Mouse (Mus musculus): ENCODE results near the gene Cc2d1a. TPM values are rescaled to one million over a fixed set of nuclear protein-coding genes. Genes with fewer than 3 reads are reported as not detected.

Cc2d1a gene
- polyA plus RNA-seq (2012; rRNA removed) = 44.9 and 47.9 TPM in 2 replicates

GRCm38 (mm10) chr8:84147769-84148530 is at the start of gene Cc2d1a, which contains the start of gene 4930432K21Rik:
Cc2d1a (minus strand) TSS chr8:84147936.
4930432K21Rik (plus strand) TSS chr8:84148025.
- no peak for TF ChIP-seq CTCF (IDR thresholded peaks at IDR 0.05; ENCODE audit: borderline replicate concordance, extremely low read depth, insufficient read depth, insufficient read length)
- TF ChIP-seq POLR2A (IDR thresholded peaks at IDR 0.05; ENCODE audit: borderline replicate concordance, extremely low read depth, insufficient read depth, insufficient read length, poor library complexity, severe bottlenecking) = peak; percentile 59; the same call in 1 of the 2 replicates

GRCm38 (mm10) chr8:84197141-84197921 is 49.6 kb upstream of the Cc2d1a start:
- DNase-seq (ENCODE audit: low read depth) = peak; percentile 96
- TF ChIP-seq POLR2A (IDR thresholded peaks at IDR 0.05; ENCODE audit: borderline replicate concordance, extremely low read depth, insufficient read depth, insufficient read length, poor library complexity, severe bottlenecking) (no peak), CTCF (IDR thresholded peaks at IDR 0.05; ENCODE audit: borderline replicate concordance, extremely low read depth, insufficient read depth, insufficient read length) (no peak)

More at GRCm38 (mm10) chr8:84147769-84148530, at the start of gene Cc2d1a, which contains the start of gene 4930432K21Rik:
- DNase-seq (ENCODE audit: low read depth) = peak; percentile 98

- no peak for TF ChIP-seq POLR2A (IDR thresholded peaks at IDR 0.05; ENCODE audit: borderline replicate concordance, extremely low read depth, insufficient read depth, insufficient read length, poor library complexity, severe bottlenecking)
- no peak for TF ChIP-seq CTCF (IDR thresholded peaks at IDR 0.05; ENCODE audit: borderline replicate concordance, extremely low read depth, insufficient read depth, insufficient read length)
- DNase-seq (ENCODE audit: low read depth) = no peak
Observed at GRCm38 (mm10) chr8:84194224-84194743, 46.5 kb upstream of the Cc2d1a start.

- no peak for TF ChIP-seq POLR2A (IDR thresholded peaks at IDR 0.05; ENCODE audit: borderline replicate concordance, extremely low read depth, insufficient read depth, insufficient read length, poor library complexity, severe bottlenecking)
- TF ChIP-seq CTCF (IDR thresholded peaks at IDR 0.05; ENCODE audit: borderline replicate concordance, extremely low read depth, insufficient read depth, insufficient read length) = peak; percentile 19; the same call in 1 of the 2 replicates
- DNase-seq (ENCODE audit: low read depth) = no peak
Observed at GRCm38 (mm10) chr8:84193566-84193965, 45.8 kb upstream of the Cc2d1a start.

GRCm38 (mm10) chr8:84193161-84193560 is 45.4 kb upstream of the Cc2d1a start:
- TF ChIP-seq CTCF (IDR thresholded peaks at IDR 0.05; ENCODE audit: borderline replicate concordance, extremely low read depth, insufficient read depth, insufficient read length) (no peak), POLR2A (IDR thresholded peaks at IDR 0.05; ENCODE audit: borderline replicate concordance, extremely low read depth, insufficient read depth, insufficient read length, poor library complexity, severe bottlenecking) (no peak)
- DNase-seq (ENCODE audit: low read depth) = no peak

GRCm38 (mm10) chr8:84192555-84192954 is 44.8 kb upstream of the Cc2d1a start:
- DNase-seq (ENCODE audit: low read depth) = peak; percentile 80
- TF ChIP-seq CTCF (IDR thresholded peaks at IDR 0.05; ENCODE audit: borderline replicate concordance, extremely low read depth, insufficient read depth, insufficient read length) (no peak), POLR2A (IDR thresholded peaks at IDR 0.05; ENCODE audit: borderline replicate concordance, extremely low read depth, insufficient read depth, insufficient read length, poor library complexity, severe bottlenecking) (no peak)

- DNase-seq (ENCODE audit: low read depth) = peak; percentile 50
- TF ChIP-seq POLR2A (IDR thresholded peaks at IDR 0.05; ENCODE audit: borderline replicate concordance, extremely low read depth, insufficient read depth, insufficient read length, poor library complexity, severe bottlenecking) (no peak), CTCF (IDR thresholded peaks at IDR 0.05; ENCODE audit: borderline replicate concordance, extremely low read depth, insufficient read depth, insufficient read length) (no peak)
Observed at GRCm38 (mm10) chr8:84192023-84192422, 44.3 kb upstream of the Cc2d1a start.

- TF ChIP-seq CTCF (IDR thresholded peaks at IDR 0.05; ENCODE audit: borderline replicate concordance, extremely low read depth, insufficient read depth, insufficient read length) (no peak), POLR2A (IDR thresholded peaks at IDR 0.05; ENCODE audit: borderline replicate concordance, extremely low read depth, insufficient read depth, insufficient read length, poor library complexity, severe bottlenecking) (no peak)
- no peak for DNase-seq (ENCODE audit: low read depth)
Observed at GRCm38 (mm10) chr8:84190191-84190867, 42.6 kb upstream of the Cc2d1a start.

- no peak for DNase-seq (ENCODE audit: low read depth)
- TF ChIP-seq POLR2A (IDR thresholded peaks at IDR 0.05; ENCODE audit: borderline replicate concordance, extremely low read depth, insufficient read depth, insufficient read length, poor library complexity, severe bottlenecking) (no peak), CTCF (IDR thresholded peaks at IDR 0.05; ENCODE audit: borderline replicate concordance, extremely low read depth, insufficient read depth, insufficient read length) (no peak)
Observed at GRCm38 (mm10) chr8:84189603-84190002, 41.9 kb upstream of the Cc2d1a start.

GRCm38 (mm10) chr8:84188671-84189070 is 40.9 kb upstream of the Cc2d1a start:
- TF ChIP-seq CTCF (IDR thresholded peaks at IDR 0.05; ENCODE audit: borderline replicate concordance, extremely low read depth, insufficient read depth, insufficient read length) = no peak
- no peak for TF ChIP-seq POLR2A (IDR thresholded peaks at IDR 0.05; ENCODE audit: borderline replicate concordance, extremely low read depth, insufficient read depth, insufficient read length, poor library complexity, severe bottlenecking)
- DNase-seq (ENCODE audit: low read depth) = no peak

Data from brain, embryonic 14.5 days (tissue).